Mouse (Mus musculus): Measurements from ENCODE around the gene Rad9b. TPM values are rescaled to one million over a fixed set of nuclear protein-coding genes. Genes with fewer than 3 reads are reported as not detected.

Gene Rad9b
- polyA plus RNA-seq, 1 experiment from 2014 or later = 9.1 TPM

DNA sequence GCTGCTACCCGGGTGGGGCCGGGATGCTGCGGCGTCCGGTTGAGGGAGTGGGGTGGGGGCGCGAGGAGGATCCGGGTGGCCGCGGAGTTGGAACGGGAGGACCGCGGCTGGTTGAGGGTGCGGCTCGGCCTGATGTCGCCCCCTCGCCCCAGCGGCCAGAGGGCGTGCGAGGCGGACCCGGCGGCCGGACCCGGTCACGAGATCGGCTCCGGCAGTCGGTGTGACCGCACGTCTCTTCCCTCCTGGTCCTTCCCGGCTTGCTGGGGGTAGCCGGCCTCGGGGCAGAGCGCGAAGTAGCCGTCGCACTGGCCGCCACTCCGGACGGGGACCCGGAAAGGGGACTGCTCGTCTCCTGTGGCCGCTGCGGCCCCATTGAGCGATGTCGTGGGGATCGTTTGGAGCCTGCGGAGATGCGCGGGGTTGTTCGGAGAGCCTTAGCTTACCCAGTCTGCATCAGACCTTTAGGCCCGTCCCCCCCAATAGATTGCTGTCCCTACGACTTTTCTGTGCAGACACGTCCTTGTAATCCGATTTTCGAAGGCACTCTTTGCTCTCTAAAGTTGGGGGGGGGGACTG lies 547 bp upstream of the Rad9b start:
- Histone ChIP-seq H3K9me3 (replicated peaks) (no peaks in the 10 kb centered on the region), H3K27me3 (replicated peaks) (no peaks in the 10 kb centered on the region), H3K4me1 (replicated peaks) (peaks cover 4% of the 10 kb centered on the region), H3K9ac (peak overlapping the region; percentile 93), H3K4me3 (peak overlapping the region; percentile 88), H3K27ac (ENCODE audit: poor library complexity, severe bottlenecking) (peak overlapping the region; percentile 86), H3K36me3 (peaks cover 8% of the 10 kb centered on the region), H3K4me2 (peak overlapping the region; percentile 94)
- under 1% methylated on average over 55 of the region's 57 CpGs for WGBS
- peak; percentile 84 for ATAC-seq (ENCODE audit: insufficient number of reproducible peaks, low FRiP score)

DNA sequence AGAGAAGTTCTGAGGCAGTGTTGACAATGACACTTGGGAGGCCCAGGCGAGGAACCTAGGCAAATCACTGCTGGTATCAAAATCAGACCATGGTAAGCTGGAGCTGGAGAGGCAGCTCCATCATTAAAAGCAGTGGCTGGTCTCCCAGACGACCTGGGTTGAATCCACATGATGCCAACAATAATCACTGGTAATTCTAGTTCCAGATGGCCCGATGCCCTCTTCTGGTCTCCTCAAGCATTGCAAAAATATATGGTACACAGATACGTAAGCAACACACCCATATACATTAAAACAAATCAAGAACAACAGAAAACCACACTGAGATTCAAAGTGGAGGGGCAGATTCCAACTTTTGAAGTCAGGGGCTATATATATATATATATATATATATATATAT lies 8.3 kb downstream of the Rad9b start:
- Histone ChIP-seq H3K36me3 (no peaks in the 10 kb centered on the region), H3K9ac (no peak overlapping the region), H3K4me3 (no peak overlapping the region), H3K27me3 (replicated peaks) (no peaks in the 10 kb centered on the region), H3K4me1 (replicated peaks) (no peaks in the 10 kb centered on the region), H3K9me3 (replicated peaks) (0 out of 2 replicates have a peak, but pooled peaks cover 8% of the 10 kb centered on the region), H3K27ac (ENCODE audit: poor library complexity, severe bottlenecking) (no peak overlapping the region), H3K4me2 (no peak overlapping the region)
- no peak for ATAC-seq (ENCODE audit: insufficient number of reproducible peaks, low FRiP score)
- 76% methylated on average over 4 of the region's 4 CpGs for WGBS

GRCm38 (mm10) chr5:122344260-122344659 lies 9.8 kb downstream of the Rad9b start:
- no peak overlapping the region for H3K4me2 ChIP-seq
- no peak overlapping the region for H3K27ac ChIP-seq (ENCODE audit: poor library complexity, severe bottlenecking)
- H3K4me1 ChIP-seq (replicated peaks) = no peaks in the 10 kb centered on the region
- no peak overlapping the region for H3K4me3 ChIP-seq
- 0 out of 2 replicates have a peak, but pooled peaks cover 8% of the 10 kb centered on the region for H3K9me3 ChIP-seq (replicated peaks)
- H3K9ac ChIP-seq = no peak overlapping the region
- no peaks in the 10 kb centered on the region for H3K36me3 ChIP-seq
- 9% methylated on average over 5 of the region's 5 CpGs for WGBS
- no peaks in the 10 kb centered on the region for H3K27me3 ChIP-seq (replicated peaks)
- ATAC-seq (ENCODE audit: insufficient number of reproducible peaks, low FRiP score) = no peak

- Histone ChIP-seq H3K4me1 (replicated peaks) (no peaks in the 10 kb centered on the region), H3K9ac (no peak overlapping the region), H3K4me3 (no peak overlapping the region), H3K27ac (ENCODE audit: poor library complexity, severe bottlenecking) (no peak overlapping the region), H3K9me3 (replicated peaks) (0 out of 2 replicates have a peak, but pooled peaks cover 8% of the 10 kb centered on the region), H3K4me2 (no peak overlapping the region), H3K27me3 (replicated peaks) (no peaks in the 10 kb centered on the region), H3K36me3 (no peaks in the 10 kb centered on the region)
- no peak for ATAC-seq (ENCODE audit: insufficient number of reproducible peaks, low FRiP score)
- 53% methylated on average over 7 of the region's 7 CpGs for WGBS
Measured at GRCm38 (mm10) chr5:122343768-122344167, 10.3 kb downstream of the Rad9b start.

GRCm38 (mm10) chr5:122342874-122343273 lies 11.2 kb downstream of the Rad9b start:
- no peak for ATAC-seq (ENCODE audit: insufficient number of reproducible peaks, low FRiP score)
- Histone ChIP-seq H3K9me3 (replicated peaks) (0 out of 2 replicates have a peak, but pooled peaks cover 8% of the 10 kb centered on the region), H3K4me2 (no peak overlapping the region), H3K9ac (no peak overlapping the region), H3K36me3 (no peaks in the 10 kb centered on the region), H3K4me3 (no peak overlapping the region), H3K27ac (ENCODE audit: poor library complexity, severe bottlenecking) (no peak overlapping the region), H3K27me3 (replicated peaks) (no peaks in the 10 kb centered on the region), H3K4me1 (replicated peaks) (no peaks in the 10 kb centered on the region)
- WGBS = 58% methylated on average over 1 of the region's 1 CpGs

DNA sequence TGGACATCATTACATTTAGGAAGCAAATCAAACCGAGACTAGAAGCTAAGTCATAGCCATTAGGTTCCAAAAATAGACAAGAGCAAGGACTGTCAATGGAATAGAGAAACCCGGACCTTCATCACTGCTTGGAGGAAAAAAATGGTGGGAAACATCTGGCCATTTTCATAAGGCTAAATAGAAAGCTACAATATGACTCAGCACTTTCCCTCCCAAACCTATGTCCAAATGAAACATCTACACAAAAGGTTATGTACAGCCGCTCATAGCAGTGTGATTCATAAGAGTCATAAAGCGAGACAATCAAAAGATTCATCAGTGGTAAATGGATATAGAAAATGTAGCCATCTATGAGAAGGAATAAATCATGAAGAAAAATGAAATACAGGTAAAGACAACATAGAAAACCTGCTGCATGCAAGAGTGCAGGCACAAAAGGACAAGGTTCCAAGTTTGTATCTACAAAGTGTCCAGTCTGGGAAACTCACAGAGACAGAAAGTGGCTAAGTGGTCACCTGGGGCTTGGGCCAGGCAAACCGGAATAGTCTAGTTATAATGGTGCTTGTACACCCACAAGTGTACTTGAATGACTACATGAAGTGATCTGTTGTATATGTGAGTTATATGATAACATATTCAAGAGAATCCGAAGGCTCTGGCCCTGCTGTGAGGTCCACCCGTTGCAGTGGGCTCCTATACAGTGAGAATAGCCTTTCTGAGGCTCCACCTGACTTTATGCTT lies 17.3 kb downstream of the Rad9b start:
- Histone ChIP-seq H3K27ac (ENCODE audit: poor library complexity, severe bottlenecking) (no peak overlapping the region), H3K27me3 (replicated peaks) (no peaks in the 10 kb centered on the region), H3K9ac (no peak overlapping the region), H3K4me2 (no peak overlapping the region), H3K9me3 (replicated peaks) (no peaks in the 10 kb centered on the region), H3K36me3 (no peaks in the 10 kb centered on the region), H3K4me1 (replicated peaks) (no peaks in the 10 kb centered on the region), H3K4me3 (no peak overlapping the region)
- ATAC-seq (ENCODE audit: insufficient number of reproducible peaks, low FRiP score) = no peak
- 85% methylated on average over 7 of the region's 7 CpGs for WGBS

- no peaks in the 10 kb centered on the region for H3K9me3 ChIP-seq (replicated peaks)
- no peak overlapping the region for H3K27ac ChIP-seq (ENCODE audit: poor library complexity, severe bottlenecking)
- no peak overlapping the region for H3K4me2 ChIP-seq
- no peak overlapping the region for H3K9ac ChIP-seq
- 60% methylated on average over 3 of the region's 3 CpGs for WGBS
- no peak overlapping the region for H3K4me3 ChIP-seq
- no peak for ATAC-seq (ENCODE audit: insufficient number of reproducible peaks, low FRiP score)
- no peaks in the 10 kb centered on the region for H3K36me3 ChIP-seq
- no peaks in the 10 kb centered on the region for H3K27me3 ChIP-seq (replicated peaks)
- H3K4me1 ChIP-seq (replicated peaks) = no peaks in the 10 kb centered on the region
Measured at GRCm38 (mm10) chr5:122334682-122335081, 19.4 kb downstream of the Rad9b start.

GRCm38 (mm10) chr5:122330269-122330668 lies 23.8 kb downstream of the Rad9b start:
- Histone ChIP-seq H3K4me1 (replicated peaks) (no peaks in the 10 kb centered on the region), H3K27ac (ENCODE audit: poor library complexity, severe bottlenecking) (no peak overlapping the region), H3K4me3 (no peak overlapping the region), H3K27me3 (replicated peaks) (no peaks in the 10 kb centered on the region), H3K9me3 (replicated peaks) (no peaks in the 10 kb centered on the region), H3K9ac (no peak overlapping the region), H3K4me2 (no peak overlapping the region), H3K36me3 (peaks cover 25% of the 10 kb centered on the region)
- no peak for ATAC-seq (ENCODE audit: insufficient number of reproducible peaks, low FRiP score)
- 84% methylated on average over 4 of the region's 4 CpGs for WGBS

DNA sequence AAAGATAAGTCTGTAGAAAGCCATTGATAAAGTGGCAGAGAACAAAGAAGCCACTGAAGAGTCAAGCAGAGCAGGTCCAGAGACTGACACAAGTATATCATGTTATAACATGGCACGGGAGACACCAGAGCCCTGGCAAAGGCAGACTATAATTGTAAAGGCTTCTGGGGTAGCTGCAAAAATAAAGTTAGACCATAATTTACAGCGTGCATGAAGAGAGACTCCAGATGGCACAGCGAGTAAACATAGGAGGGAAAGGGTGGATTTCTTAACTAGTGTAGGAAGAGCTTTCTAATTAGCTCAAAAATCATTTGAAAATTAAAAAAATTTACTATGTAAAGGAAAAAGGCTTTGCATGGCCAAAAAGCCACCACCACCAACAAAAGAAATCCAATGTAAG lies 26.8 kb downstream of the Rad9b start:
- ATAC-seq (ENCODE audit: insufficient number of reproducible peaks, low FRiP score) = no peak
- H3K4me1 ChIP-seq (replicated peaks) = no peaks in the 10 kb centered on the region
- H3K9me3 ChIP-seq (replicated peaks) = no peaks in the 10 kb centered on the region
- 88% methylated on average over 3 of the region's 3 CpGs for WGBS
- no peak overlapping the region for H3K9ac ChIP-seq
- H3K27ac ChIP-seq (ENCODE audit: poor library complexity, severe bottlenecking) = no peak overlapping the region
- H3K27me3 ChIP-seq (replicated peaks) = no peaks in the 10 kb centered on the region
- H3K36me3 ChIP-seq = peaks cover 39% of the 10 kb centered on the region
- H3K4me3 ChIP-seq = no peak overlapping the region
- H3K4me2 ChIP-seq = no peak overlapping the region

- peaks cover 5% of the 10 kb centered on the region for H3K4me1 ChIP-seq (replicated peaks)
- H3K9ac ChIP-seq = no peak overlapping the region
- peaks cover 55% of the 10 kb centered on the region for H3K36me3 ChIP-seq
- no peaks in the 10 kb centered on the region for H3K9me3 ChIP-seq (replicated peaks)
- no peak for ATAC-seq (ENCODE audit: insufficient number of reproducible peaks, low FRiP score)
- H3K4me3 ChIP-seq = no peak overlapping the region
- H3K27me3 ChIP-seq (replicated peaks) = no peaks in the 10 kb centered on the region
- H3K4me2 ChIP-seq = no peak overlapping the region
- H3K27ac ChIP-seq (ENCODE audit: poor library complexity, severe bottlenecking) = no peak overlapping the region
- 78% methylated on average over 8 of the region's 8 CpGs for WGBS
Measured at GRCm38 (mm10) chr5:122325477-122325876, 28.6 kb downstream of the Rad9b start.

- no peak for ATAC-seq (ENCODE audit: insufficient number of reproducible peaks, low FRiP score)
- 86% methylated on average over 23 of the region's 23 CpGs for WGBS
- H3K36me3 ChIP-seq = peaks cover 61% of the 10 kb centered on the region
Measured at GRCm38 (mm10) chr5:122324608-122325431, 29.2 kb downstream of the Rad9b start.

More at GRCm38 (mm10) chr5:122324608-122325431, 29.2 kb downstream of the Rad9b start:
- no peaks in the 10 kb centered on the region for H3K27me3 ChIP-seq (replicated peaks)
- no peaks in the 10 kb centered on the region for H3K9me3 ChIP-seq (replicated peaks)
- H3K4me2 ChIP-seq = no peak overlapping the region
- H3K4me1 ChIP-seq (replicated peaks) = peaks cover 11% of the 10 kb centered on the region
- H3K9ac ChIP-seq = no peak overlapping the region
- no peak overlapping the region for H3K27ac ChIP-seq (ENCODE audit: poor library complexity, severe bottlenecking)
- H3K4me3 ChIP-seq = no peak overlapping the region

All from heart, embryonic 12.5 days (tissue).